Mouse (Mus musculus) olfactory bulb, adult 2 months (tissue): Measurements from ENCODE around the gene Rdh16f1.

Experiments used
- CTCF ChIP-seq: fragments of 200-500 bp; IDR thresholded peaks from 2 replicates; pipeline ENCODE4 v1.5.1; 2012; ENCODE audit warnings: low read depth, mild to moderate bottlenecking, low read length, moderate library complexity; ENCODE audit not compliant: insufficient read depth
- POLR2A ChIP-seq: fragments of 200-500 bp; IDR thresholded peaks from 2 replicates; pipeline ENCODE4 v1.6.1; 2012; ENCODE audit warnings: mild to moderate bottlenecking, low read depth, low read length, moderate library complexity; ENCODE audit not compliant: insufficient read depth

DNA sequence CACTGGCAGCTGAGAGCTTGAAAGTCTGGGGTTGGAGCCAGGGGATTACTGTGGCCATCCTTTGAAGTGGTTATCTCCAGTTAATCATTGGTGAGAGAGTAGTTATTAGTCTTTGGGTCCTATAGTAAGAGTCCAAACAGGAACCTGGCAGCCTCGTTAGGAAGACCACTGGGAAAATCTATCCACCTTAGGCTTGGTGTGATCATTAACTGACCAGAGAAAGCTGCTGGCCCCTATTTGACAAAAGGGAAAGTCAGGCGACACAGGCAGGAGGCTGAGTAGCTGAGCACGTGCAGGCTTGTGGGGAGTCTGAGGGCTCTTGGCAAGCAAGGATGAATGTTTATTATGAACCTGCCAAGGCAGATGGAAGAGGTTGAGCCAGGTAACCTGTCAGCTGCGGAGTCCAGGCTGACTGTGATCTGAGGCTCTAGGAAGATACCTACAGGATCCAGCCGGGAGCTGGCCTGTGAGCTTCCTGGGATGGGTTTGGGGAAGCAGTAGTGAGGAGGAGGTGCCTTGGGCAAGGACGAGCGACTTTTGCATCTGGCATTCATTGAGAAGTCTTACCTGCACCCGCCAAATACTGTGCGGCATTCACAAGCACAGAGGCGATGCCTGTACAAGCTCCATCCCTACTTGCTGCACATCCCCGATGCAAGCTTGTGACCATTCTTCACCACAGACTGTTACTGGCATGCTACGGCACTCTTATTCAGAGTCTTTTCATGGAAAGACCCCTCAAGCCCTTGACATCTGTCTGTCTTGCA is 4.5 kb downstream of the Rdh16f1 start:
- TF ChIP-seq POLR2A, result no peak
- TF ChIP-seq CTCF, result no peak
